Mouse (Mus musculus) stomach, postnatal 0 days (tissue): Measurements from ENCODE around the gene H2-Eb1.

Source experiments
- CTCF ChIP-seq: IDR thresholded peaks from 2 replicates; pipeline ENCODE4 v1.5.1; 2016; ENCODE audit warnings: antibody characterized with exemption, low read depth, mild to moderate bottlenecking, moderate library complexity
- EP300 ChIP-seq: optimal IDR thresholded peaks from 2 replicates; pipeline ENCODE3; 2016; ENCODE audit warnings: antibody characterized with exemption

- TF ChIP-seq CTCF, result no peak
- TF ChIP-seq EP300, result no peak
Measured at GRCm38 (mm10) chr17:34314286-34314685, 8.6 kb downstream of the H2-Eb1 start.
